29 mouse cellular contexts compared by ENCODE assay signal in the genomic region with DNA sequence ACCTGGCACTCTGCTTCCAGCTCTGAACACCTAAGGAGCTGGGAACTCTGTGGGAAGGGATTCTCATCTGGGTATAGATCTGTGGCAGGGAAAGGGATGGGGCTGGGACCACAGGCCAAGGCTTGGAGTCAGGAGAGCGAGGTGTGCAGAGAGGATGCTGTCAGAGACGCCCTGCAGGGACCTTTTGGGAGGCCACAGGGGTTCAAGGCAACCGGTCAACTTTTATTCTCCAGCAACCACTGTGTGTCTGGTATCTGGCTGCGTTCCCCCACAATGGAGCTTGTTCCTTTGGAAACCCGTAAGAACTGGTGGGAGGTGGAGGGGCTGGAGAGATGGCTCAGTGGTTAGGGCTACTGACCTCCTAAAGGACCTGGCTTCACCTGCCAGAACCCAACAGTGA. TPM values are rescaled to one million over a fixed set of nuclear protein-coding genes. Genes with fewer than 3 reads are reported as not detected.
"Had no signal": no experiment of that assay in that cellular context is flagged by ENCODE, and none has a peak within 500 bp of the region (broad histone marks: within the 10 kb centered on the region; RNA-seq: fewer than 3 reads in every experiment).

No protein-coding gene starts in this region.

- H3K27ac ChIP-seq: heart, embryonic 15.5 days; hindbrain, embryonic 10.5 days; hindbrain, embryonic 12.5 days; hindbrain, embryonic 13.5 days; hindbrain, embryonic 14.5 days; hindbrain, embryonic 15.5 days; hindbrain, postnatal 0 days; intestine, embryonic 15.5 days; kidney, embryonic 15.5 days; kidney, postnatal 0 days; layer of hippocampus, adult 2 months; left cerebral cortex, adult 2 months had no signal

- DNase-seq: heart, postnatal 10 days; heart, postnatal 14 days; heart, postnatal 36 days; heart, postnatal 4 days; kidney, adult 11 months; kidney, adult 18-20 months; kidney, adult 2 months; kidney, adult 8-10 months; kidney, adult 9 months; kidney, postnatal 10 days; kidney, postnatal 14 days; kidney, postnatal 25 days; kidney, postnatal 36 days; kidney, postnatal 4 days; layer of hippocampus, adult 9-11 months; layer of hippocampus, postnatal 36 days had no signal

- H3K27me3 ChIP-seq: intestine, embryonic 15.5 days had no signal

- H3K4me1 ChIP-seq: heart, embryonic 15.5 days had no signal

- H3K4me3 ChIP-seq: heart, embryonic 15.5 days; hindbrain, embryonic 10.5 days; hindbrain, embryonic 12.5 days; hindbrain, embryonic 13.5 days; hindbrain, embryonic 15.5 days; intestine, embryonic 15.5 days; kidney, embryonic 15.5 days; layer of hippocampus, adult 2 months; left cerebral cortex, adult 2 months had no signal

RNA-seq across cellular contexts. Expression of a gene that starts 16.0 kb away (rescaled TPM):
- polyA plus RNA-seq: inflammation-experienced regulatory T-cells, adult 6 months had no signal
